Mouse (Mus musculus) liver, postnatal 0 days (tissue): ENCODE data around the gene Grik2.

ENCODE experiments used
- CTCF ChIP-seq: sonication (generic); IDR thresholded peaks from 2 replicates; pipeline ENCODE4 v1.5.1; 2016; ENCODE audit warnings: antibody characterized with exemption, low read depth
- EP300 ChIP-seq: IDR thresholded peaks from 2 replicates; pipeline ENCODE4 v1.6.1; 2016; ENCODE audit warnings: antibody characterized with exemption, low read depth, mild to moderate bottlenecking

GRCm38 (mm10) chr10:49136816-49137215 is 651.8 kb downstream of the Grik2 start:
- no peak for TF ChIP-seq CTCF
- no peak for TF ChIP-seq EP300
